Comparison of ENCODE assay signal across 8 mouse cellular contexts in the genomic region with DNA sequence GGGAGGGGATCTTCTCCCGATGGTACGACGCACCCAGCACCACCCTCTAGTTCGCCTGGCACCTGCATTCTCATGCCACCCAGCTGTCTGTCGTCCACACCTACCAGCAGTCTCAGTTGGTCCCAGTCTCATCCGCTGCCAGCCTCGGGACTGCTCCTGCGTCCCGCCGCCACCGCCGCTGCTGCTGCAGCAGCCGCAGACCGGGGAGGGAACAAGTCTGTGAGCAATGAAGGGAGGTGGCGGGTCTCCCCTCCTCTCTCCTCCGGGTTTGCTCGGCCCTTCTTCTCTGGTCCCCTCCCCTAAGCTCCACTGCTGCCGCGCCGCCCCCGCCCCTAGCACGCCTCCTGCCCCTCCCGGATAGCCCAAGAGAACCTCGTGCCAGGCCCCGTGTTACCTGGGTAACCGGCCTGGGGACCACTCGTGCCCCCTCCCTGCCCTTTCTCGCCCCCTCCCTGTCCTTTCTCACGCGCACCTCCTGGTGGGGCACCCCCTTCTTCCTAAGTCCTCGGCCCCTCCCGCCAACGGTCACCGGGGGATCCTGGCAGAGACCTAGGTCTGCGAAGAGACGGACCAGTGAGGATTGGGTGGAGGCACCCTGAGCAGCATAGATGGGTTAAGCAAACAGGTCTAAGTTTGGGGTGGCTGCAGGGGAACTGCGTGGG. TPM values are rescaled to one million over a fixed set of nuclear protein-coding genes. Genes with fewer than 3 reads are reported as not detected.
A peak's percentile ranks its signal among the peaks of the same experiment; 100 is the strongest.
DNase-seq lines count a peak whose midpoint lies in the region; ATAC-seq and TF ChIP-seq lines count a peak whose summit lies in the region.

A gene (minus strand): TSS at position 197 of the 662 bp plus-strand sequence.
A gene (minus strand): TSS at position 311 of the 662 bp plus-strand sequence.

- peak; percentile 61 to 73 for DNase-seq in adrenal gland, adult (ENCODE audit: inconsistent age in 2 of 2, low spot score in 1 of 2)
- peak; percentile 78 for DNase-seq in embryonic facial prominence, embryonic 10.5 days (ENCODE audit: low spot score)
- peak; percentile 32 to 70 for DNase-seq in kidney, postnatal 25 days

- TF ChIP-seq POLR2A in olfactory bulb, adult 2 months (IDR thresholded peaks at IDR 0.05; ENCODE audit: insufficient read depth, low read depth, low read length): peak; percentile 9; the same call in 1 of the 2 replicates

- no peaks in the 10 kb centered on the region for H3K9me3 ChIP-seq in embryonic facial prominence, embryonic 10.5 days
- no peaks in the 10 kb centered on the region for H3K9me3 ChIP-seq in heart, embryonic 14.5 days (ENCODE audit: control insufficient read depth, low read length)
- no peaks in the 10 kb centered on the region for H3K9me3 ChIP-seq in liver, embryonic 16.5 days (replicated peaks; ENCODE audit: control insufficient read depth, low read length)

- H3K9ac ChIP-seq in heart, embryonic 14.5 days (ENCODE audit: low read length): peak within 1 kb of the TSS; percentile 72
- H3K9ac ChIP-seq in liver, embryonic 16.5 days (ENCODE audit: low read depth, low read length): peak within 1 kb of the TSS; percentile 50

- 2% methylated on average over 37 of the region's 37 CpGs for WGBS in embryonic facial prominence, embryonic 10.5 days
- WGBS in heart, embryonic 14.5 days: under 1% methylated on average over 37 of the region's 37 CpGs
- WGBS in liver, embryonic 16.5 days (ENCODE audit: insufficient replicate concordance): 3% methylated on average over 35 of the region's 37 CpGs
- WGBS in olfactory bulb, adult 2 months: 2% methylated on average over 36 of the region's 37 CpGs

- peaks cover 92% of the 10 kb centered on the region for H3K4me1 ChIP-seq in embryonic facial prominence, embryonic 10.5 days
- H3K4me1 ChIP-seq in heart, embryonic 14.5 days (ENCODE audit: control insufficient read depth in 2 of 2, insufficient read depth in 2 of 2, low read length in 2 of 2): peaks cover 25 to 57% of the 10 kb centered on the region in 2 experiments
- peaks cover 56% of the 10 kb centered on the region for H3K4me1 ChIP-seq in liver, embryonic 16.5 days (ENCODE audit: control insufficient read depth, low read depth, low read length)
- peaks cover 67% of the 10 kb centered on the region for H3K4me1 ChIP-seq in olfactory bulb, adult 2 months (ENCODE audit: control insufficient read depth, insufficient read depth, low read length)

- no peak for TF ChIP-seq CTCF in olfactory bulb, adult 2 months (IDR thresholded peaks at IDR 0.05; ENCODE audit: insufficient read depth, low read depth, low read length)

- ATAC-seq in CD4-positive, CD25-positive, alpha-beta regulatory T cell, adult 4 months: peak; percentile 21
- no peak for ATAC-seq in heart, embryonic 14.5 days (ENCODE audit: insufficient number of reproducible peaks, insufficient read depth, low FRiP score, low read depth)
- ATAC-seq in liver, embryonic 16.5 days (ENCODE audit: low read depth): no peak
- no peak for ATAC-seq in erythroid progenitor cell, adult 5-6 weeks (replicated peaks; ENCODE audit: low FRiP score, poor library complexity, severe bottlenecking)

- H3K27me3 ChIP-seq in embryonic facial prominence, embryonic 10.5 days (replicated peaks; ENCODE audit: low read depth, poor library complexity, severe bottlenecking): no peaks in the 10 kb centered on the region
- H3K27me3 ChIP-seq in heart, embryonic 14.5 days (ENCODE audit: control insufficient read depth, insufficient read depth, low read length): no peaks in the 10 kb centered on the region
- no peaks in the 10 kb centered on the region for H3K27me3 ChIP-seq in liver, embryonic 16.5 days (ENCODE audit: control insufficient read depth, insufficient read depth, low read depth, low read length)

- H3K4me3 ChIP-seq in embryonic facial prominence, embryonic 10.5 days: peak within 1 kb of the TSS; percentile 86
- peak within 1 kb of the TSS; percentile 49 to 63 for H3K4me3 ChIP-seq in heart, embryonic 14.5 days (ENCODE audit: control insufficient read depth in 1 of 2, insufficient read depth in 1 of 2, low read depth in 1 of 2, low read length in 2 of 2)
- peak within 1 kb of the TSS; percentile 36 for H3K4me3 ChIP-seq in liver, embryonic 16.5 days (ENCODE audit: low read depth, low read length)
- H3K4me3 ChIP-seq in olfactory bulb, adult 2 months (ENCODE audit: insufficient read depth, low read depth, low read length): peak within 1 kb of the TSS; percentile 61

- H3K36me3 ChIP-seq in embryonic facial prominence, embryonic 10.5 days (replicated peaks): peaks cover 47% of the 10 kb centered on the region
- peaks cover 31% of the 10 kb centered on the region for H3K36me3 ChIP-seq in heart, embryonic 14.5 days (ENCODE audit: control insufficient read depth, insufficient read depth, low read length)
- peaks cover 19% of the 10 kb centered on the region for H3K36me3 ChIP-seq in liver, embryonic 16.5 days (ENCODE audit: control insufficient read depth, insufficient read depth)

- H3K4me2 ChIP-seq in heart, embryonic 14.5 days (ENCODE audit: low read length): peak within 1 kb of the TSS; percentile 85
- peak within 1 kb of the TSS; percentile 66 for H3K4me2 ChIP-seq in liver, embryonic 16.5 days (ENCODE audit: low read depth, low read length)

- peak within 1 kb of the TSS; percentile 86 for H3K27ac ChIP-seq in embryonic facial prominence, embryonic 10.5 days (replicated peaks)
- H3K27ac ChIP-seq in heart, embryonic 14.5 days (replicated peaks in 1 of 2; ENCODE audit: control insufficient read depth in 1 of 2, insufficient read depth in 1 of 2, low read depth in 2 of 2, low read length in 2 of 2): peak within 1 kb of the TSS; percentile 28 to 48; a peak in 2 of 4 replicates
- H3K27ac ChIP-seq in liver, embryonic 16.5 days (ENCODE audit: low read length): no peak within 1 kb of the TSS
- peak within 1 kb of the TSS; percentile 60 for H3K27ac ChIP-seq in olfactory bulb, adult 2 months (ENCODE audit: insufficient read depth, low read depth, low read length)

RNA-seq across cellular contexts. Expression of the first gene that starts in this region (rescaled TPM):
- 10 to 100 TPM; 12.5 to 49.1 TPM for polyA plus RNA-seq in CD4-positive, CD25-positive, alpha-beta regulatory T cell, adult 4 months (2017; shearing (Covaris generic))
- 37.7 and 92.9 TPM in 2 replicates for polyA plus RNA-seq in embryonic facial prominence, embryonic 10.5 days (2016; fragmentation: Nextera tagmentation; extraction: Ambion mirVana)
- 41.9 and 45.0 TPM in 2 replicates for polyA plus RNA-seq in heart, embryonic 14.5 days (2014; fragmentation: Nextera tagmentation; extraction: Ambion mirVana)
- polyA plus RNA-seq in liver, embryonic 16.5 days (2015; fragmentation: Nextera tagmentation; extraction: Ambion mirVana): 10.7 and 17.7 TPM in 2 replicates
- not detected in 2 replicates for polyA plus RNA-seq in olfactory bulb, adult 2 months (2012; ENCODE audit: insufficient read depth, insufficient read length, low replicate concordance, missing spikeins)
- total RNA-seq in erythroid progenitor cell, adult 5-6 weeks (2015; ENCODE audit: low replicate concordance): 1.7 TPM in 1 of 2 replicates, not detected in the other
- total RNA-seq in erythroid progenitor cell, adult 5-6 weeks (2017; ENCODE audit: low replicate concordance): 10.8 and 28.1 TPM in 2 replicates

RNA-seq across cellular contexts. Expression of the second gene that starts in this region (rescaled TPM):
- 1 to 10 TPM; 2.6 to 3.3 TPM for polyA plus RNA-seq in CD4-positive, CD25-positive, alpha-beta regulatory T cell, adult 4 months (2017; shearing (Covaris generic))
- polyA plus RNA-seq in embryonic facial prominence, embryonic 10.5 days (2016; fragmentation: Nextera tagmentation; extraction: Ambion mirVana): 2.7 and 3.4 TPM in 2 replicates
- polyA plus RNA-seq in heart, embryonic 14.5 days (2014; fragmentation: Nextera tagmentation; extraction: Ambion mirVana): 2.1 and 3.2 TPM in 2 replicates
- 0.24 and 0.67 TPM in 2 replicates for polyA plus RNA-seq in liver, embryonic 16.5 days (2015; fragmentation: Nextera tagmentation; extraction: Ambion mirVana)
- polyA plus RNA-seq in olfactory bulb, adult 2 months (2012; ENCODE audit: insufficient read depth, insufficient read length, low replicate concordance, missing spikeins): not detected in 2 replicates
- 0.84 TPM in 1 of 2 replicates, not detected in the other for total RNA-seq in erythroid progenitor cell, adult 5-6 weeks (2015; ENCODE audit: low replicate concordance)
- total RNA-seq in erythroid progenitor cell, adult 5-6 weeks (2017; ENCODE audit: low replicate concordance): 3.0 TPM in 1 of 2 replicates, not detected in the other

Comparison
In these comparisons a context has a peak if more than half of its experiments do, and no peak if none do; other contexts are left out.
1. RNA of the first gene that starts in this region (polyA plus RNA-seq): 37.7 to 92.9 TPM in embryonic facial prominence, embryonic 10.5 days, 12.5 to 49.1 TPM in CD4-positive, CD25-positive, alpha-beta regulatory T cell, adult 4 months, 41.9 to 45.0 TPM in heart, embryonic 14.5 days and 10.7 to 17.7 TPM in liver, embryonic 16.5 days; not detected in olfactory bulb, adult 2 months; every median in the first group is over 10 times any median in the second.
2. H3K4me3 ChIP-seq: peak in every context shown above with its lines; median percentile 86 in embryonic facial prominence, embryonic 10.5 days; 61 in olfactory bulb, adult 2 months; 56 in heart, embryonic 14.5 days; 36 in liver, embryonic 16.5 days.
3. Peak in every context shown above with its lines, with median percentiles within 50 percentile points of each other: DNase-seq.